Mouse (Mus musculus) kidney, adult 2 months (tissue): ENCODE data around the gene Clca3b.

Experiments
- CTCF ChIP-seq: fragments of 200-500 bp; conservative IDR thresholded peaks from 2 replicates; pipeline ENCODE4 v1.5.1; 2011; ENCODE audit warnings: low read depth, mild to moderate bottlenecking, control low read depth, low read length, moderate library complexity, mixed read lengths; ENCODE audit not compliant: insufficient read depth, insufficient read length
- POLR2A ChIP-seq: fragments of 200-500 bp; IDR thresholded peaks from one replicate; pipeline ENCODE4 v1.6.1; 2011; ENCODE audit warnings: low read depth, low read length, control low read depth

DNA sequence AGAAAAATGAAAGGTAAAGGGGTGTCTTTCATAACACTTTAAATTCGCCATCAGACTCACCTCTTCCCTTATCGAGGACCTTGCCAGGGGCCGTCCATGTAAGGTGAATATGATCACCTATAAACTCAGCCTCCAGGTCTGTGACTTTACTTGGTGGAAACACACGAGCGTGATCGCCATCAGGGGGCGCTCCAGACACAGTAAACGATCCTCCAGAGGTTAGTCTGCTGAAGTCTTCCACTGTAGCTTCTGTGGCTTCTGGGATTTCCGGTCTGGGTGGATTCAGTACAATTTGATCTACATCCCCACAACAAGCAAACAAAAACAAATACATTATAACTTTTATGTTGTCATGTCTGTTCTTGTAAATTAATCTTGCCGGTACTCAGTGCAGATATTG lies 24.0 kb downstream of the Clca3b start:
- TF ChIP-seq POLR2A (no peak), CTCF (peak; percentile 78)
